Mouse (Mus musculus) G1E-ER4 (cell line): ENCODE data around the gene Kcnd3. TPM values are rescaled to one million over a fixed set of nuclear protein-coding genes. Genes with fewer than 3 reads are reported as not detected.

Source experiments
- GATA1 ChIP-seq: IDR thresholded peaks from one replicate; pipeline ENCODE4 v1.8.0; 2012; ENCODE audit warnings: low read length, inconsistent platforms
- polyA plus RNA-seq: library from polyadenylated mRNA; stranded (reverse); fragments of >175 nt; gene quantifications from 2 replicates; pipeline ENCODE4 v1.2.3, GENCODE M21; 2012

Kcnd3 gene
- polyA plus RNA-seq, 1 experiment, result not detected

- no peak for TF ChIP-seq GATA1
These were observed 48.9 kb downstream of the Kcnd3 start for GRCm38 (mm10) chr3:105501071-105501470.

- no peak for TF ChIP-seq GATA1
These were observed 52.1 kb downstream of the Kcnd3 start for GRCm38 (mm10) chr3:105504272-105504671.

DNA sequence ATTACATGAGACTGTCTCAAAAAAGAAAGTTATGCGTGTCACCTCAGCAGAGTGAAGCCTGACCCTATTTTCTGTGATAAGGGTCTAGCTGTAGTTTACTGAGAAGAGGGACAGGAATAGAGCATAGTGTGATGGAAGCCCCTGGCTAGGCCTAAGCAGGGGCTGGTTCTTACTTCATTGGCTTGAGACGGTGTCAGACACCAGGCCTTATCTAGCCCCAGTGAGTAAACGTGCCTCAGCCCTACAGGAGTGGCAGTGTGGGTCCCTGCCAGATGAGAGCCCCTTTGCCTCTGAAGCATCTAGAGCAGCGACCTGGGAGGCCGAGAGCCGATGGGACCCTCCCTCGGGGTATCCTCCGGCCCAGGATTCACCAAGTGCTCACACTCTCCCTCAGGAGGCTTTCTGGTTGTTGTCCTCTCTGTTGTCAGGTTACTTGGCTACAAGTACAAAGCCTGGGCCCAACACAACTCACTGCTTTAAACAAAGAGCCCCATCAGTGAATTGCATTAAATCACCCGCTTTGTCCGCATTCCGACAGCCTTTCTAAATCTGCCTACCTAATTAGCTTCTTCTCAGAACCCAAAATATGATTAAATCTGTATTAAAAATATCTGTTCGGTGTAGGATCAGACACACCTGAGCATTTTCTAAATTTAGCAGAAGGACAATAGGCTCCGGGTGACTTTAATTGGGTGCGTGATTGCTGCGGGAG lies 53.2 kb downstream of the Kcnd3 start:
- no peak for TF ChIP-seq GATA1

GRCm38 (mm10) chr3:105505873-105506170 lies 53.7 kb downstream of the Kcnd3 start:
- no peak for TF ChIP-seq GATA1

GRCm38 (mm10) chr3:105506592-105506991 lies 54.5 kb downstream of the Kcnd3 start:
- TF ChIP-seq GATA1, result no peak

- no peak for TF ChIP-seq GATA1
These were observed 57.2 kb downstream of the Kcnd3 start for GRCm38 (mm10) chr3:105509321-105509720.

GRCm38 (mm10) chr3:105511836-105512235 lies 59.7 kb downstream of the Kcnd3 start:
- no peak for TF ChIP-seq GATA1

DNA sequence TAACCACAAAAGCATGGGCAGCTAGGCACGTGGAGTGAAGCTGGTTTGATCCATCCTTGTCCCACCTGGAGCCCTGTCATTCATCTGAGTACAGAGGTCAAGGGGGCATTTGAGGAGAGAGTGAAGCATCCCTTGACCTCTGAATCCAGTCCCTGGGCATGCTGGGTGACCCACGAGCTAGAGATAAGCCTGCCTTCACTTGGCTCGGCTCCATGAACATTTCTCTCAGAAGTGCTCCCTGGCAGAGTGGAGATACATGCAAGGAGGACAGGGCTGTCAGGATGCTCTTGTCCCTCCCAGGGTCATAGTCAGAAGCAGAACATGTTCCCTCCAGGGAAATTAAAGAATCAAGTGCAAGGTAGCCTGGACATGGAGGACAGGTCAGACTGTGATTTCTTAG lies 62.1 kb downstream of the Kcnd3 start:
- TF ChIP-seq GATA1, result no peak

DNA sequence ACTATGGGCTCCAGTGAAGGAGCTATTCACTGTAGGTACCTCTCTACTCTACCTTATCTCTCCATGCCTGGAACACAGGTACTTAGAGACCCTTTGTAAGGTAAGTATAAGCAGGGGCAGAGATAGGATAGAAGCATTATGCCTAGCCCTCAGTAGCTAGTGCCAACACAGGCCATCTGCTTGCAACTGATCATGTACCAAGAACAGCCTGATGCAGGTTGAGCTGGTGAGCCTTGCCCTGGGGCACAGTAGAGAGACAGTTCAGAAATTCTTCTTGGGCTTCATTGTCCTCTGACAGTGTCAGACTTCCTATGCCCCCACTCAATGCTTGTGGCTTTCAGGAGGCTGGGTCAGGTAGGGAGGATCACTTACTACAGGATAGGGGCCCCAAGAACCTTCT lies 62.9 kb downstream of the Kcnd3 start:
- TF ChIP-seq GATA1, result no peak

DNA sequence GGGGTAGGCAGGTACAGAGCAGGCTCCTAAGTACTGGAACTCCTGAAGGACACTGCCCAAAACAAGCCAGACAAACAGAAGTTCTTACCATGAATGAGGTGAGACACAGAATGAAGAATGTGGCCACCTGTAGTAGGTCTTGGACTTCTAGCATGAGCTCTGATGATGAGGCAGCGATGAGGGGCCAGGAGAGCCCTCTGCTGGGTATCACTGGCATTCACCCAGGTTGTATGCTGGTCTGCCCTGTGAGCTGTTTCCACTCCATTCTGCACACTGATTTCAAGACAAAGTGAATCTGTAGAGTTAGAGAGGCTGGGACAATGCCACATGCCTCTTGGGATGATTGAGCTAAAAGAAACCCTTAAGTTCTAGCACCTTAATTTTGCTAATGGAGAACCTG lies 63.5 kb downstream of the Kcnd3 start:
- TF ChIP-seq GATA1, result no peak

GRCm38 (mm10) chr3:105520446-105520845 lies 68.3 kb downstream of the Kcnd3 start:
- no peak for TF ChIP-seq GATA1

GRCm38 (mm10) chr3:105521178-105521631 lies 69.1 kb downstream of the Kcnd3 start:
- TF ChIP-seq GATA1, result no peak

DNA sequence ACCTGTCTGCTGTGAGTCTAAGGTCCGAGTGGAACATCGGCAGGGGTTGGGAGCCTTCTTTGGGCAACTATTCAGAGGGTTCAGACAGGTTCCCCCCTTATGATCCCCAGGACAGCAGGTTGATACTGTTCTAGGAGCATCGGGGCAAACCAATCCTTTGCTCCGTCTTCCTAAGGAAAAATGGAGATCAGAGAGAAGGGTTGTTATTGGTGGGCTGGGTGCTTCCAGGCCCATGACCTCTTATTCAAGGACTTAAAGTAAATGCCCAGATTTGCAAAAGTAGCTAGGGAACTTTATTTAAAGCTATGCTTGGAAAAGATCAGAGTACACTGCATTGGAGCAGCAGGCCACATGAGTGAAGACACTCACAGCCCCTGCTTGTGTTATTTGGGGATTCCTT lies 69.5 kb downstream of the Kcnd3 start:
- no peak for TF ChIP-seq GATA1

GRCm38 (mm10) chr3:105528860-105529259 lies 76.7 kb downstream of the Kcnd3 start:
- no peak for TF ChIP-seq GATA1

DNA sequence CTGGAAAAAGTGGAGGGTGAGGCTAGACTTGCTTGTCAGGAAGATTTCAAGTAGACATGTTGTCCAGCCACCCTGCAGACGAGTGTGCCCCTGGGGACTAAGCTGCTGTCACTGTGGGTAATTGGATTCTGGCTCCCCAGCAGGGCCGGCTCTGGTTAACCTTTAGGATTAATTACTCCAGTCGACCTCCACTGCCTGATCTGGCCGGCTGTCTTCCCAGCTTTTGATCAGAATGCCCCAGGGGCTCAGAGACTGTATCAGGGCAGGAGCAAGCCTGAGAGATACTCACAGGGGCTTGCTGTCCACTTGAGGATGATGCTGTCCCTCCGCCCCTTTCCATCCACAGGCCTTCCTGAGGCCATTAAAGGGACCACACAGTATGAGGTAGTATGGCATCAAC lies 77.6 kb downstream of the Kcnd3 start:
- TF ChIP-seq GATA1, result no peak

- no peak for TF ChIP-seq GATA1
These were observed 78.4 kb downstream of the Kcnd3 start for GRCm38 (mm10) chr3:105530363-105531130.

DNA sequence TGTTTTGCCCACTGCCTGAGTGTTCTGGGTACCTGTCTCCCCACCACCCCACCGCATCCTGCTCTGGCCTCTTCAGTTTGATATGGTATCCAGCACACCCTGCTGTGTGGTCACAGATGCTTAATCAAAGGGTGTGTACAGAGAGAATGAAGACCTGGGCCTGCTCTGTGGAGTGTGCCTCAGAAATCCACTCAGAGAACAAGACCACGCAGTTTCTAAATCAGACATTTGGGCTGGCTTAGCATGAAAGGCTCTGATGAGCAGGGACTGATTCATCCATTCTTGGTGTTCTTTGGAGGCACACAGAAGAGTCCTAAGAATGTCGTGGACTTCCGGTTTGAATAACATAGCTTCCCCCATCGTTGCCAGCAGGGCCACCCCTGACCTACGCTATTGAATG lies 86.3 kb downstream of the Kcnd3 start:
- TF ChIP-seq GATA1, result no peak
